Comparison of ENCODE assay signal across 17 mouse cellular contexts in genomic region chr4:41391015-41391414, GRCm38 (mm10).
"Had no signal": no experiment of that assay in that cellular context is flagged by ENCODE, and none has a peak within 500 bp of the region (broad histone marks: within the 10 kb centered on the region; RNA-seq: fewer than 3 reads in every experiment).

No protein-coding gene starts in this region.

- DNase-seq: lung, adult 2 months; midbrain, embryonic 14.5 days; retina, postnatal 1 day; right cerebral cortex, adult 18-20 months; right cerebral cortex, postnatal 25 days; right cerebral cortex, postnatal 4 days; spleen, adult 18-20 months; thymus, adult 18-20 months; thymus, postnatal 14 days; thymus, postnatal 36 days had no signal

- H3K4me3 ChIP-seq: lung, embryonic 15.5 days; midbrain, embryonic 10.5 days; midbrain, embryonic 12.5 days; myocyte; neural tube, embryonic 13.5 days; neural tube, embryonic 15.5 days had no signal

- H3K27me3 ChIP-seq: liver, embryonic 15.5 days; lung, embryonic 15.5 days; midbrain, embryonic 12.5 days; neural tube, embryonic 13.5 days; neural tube, embryonic 15.5 days had no signal

- H3K27ac ChIP-seq: lung, embryonic 15.5 days; midbrain, embryonic 10.5 days; midbrain, embryonic 12.5 days; neural tube, embryonic 13.5 days; neural tube, embryonic 15.5 days had no signal

- H3K4me1 ChIP-seq: lung, embryonic 15.5 days; midbrain, embryonic 10.5 days; midbrain, embryonic 12.5 days; neural tube, embryonic 13.5 days; neural tube, embryonic 15.5 days had no signal
